Mouse (Mus musculus) urinary bladder, adult 18-20 months (tissue): ENCODE results near the gene Crybb1.

ENCODE experiments used
- DNase-seq, 2 experiments: peaks; one replicate each; pipeline ENCODE4 v3.0.0; 2022; ENCODE audit warnings: low spot score in 2 of 2, mixed read lengths in 2 of 2

Crybb1 gene

GRCm38 (mm10) chr5:112286608-112286983, 31.0 kb downstream of the Crybb1 start:
- DNase-seq: no peak

DNA sequence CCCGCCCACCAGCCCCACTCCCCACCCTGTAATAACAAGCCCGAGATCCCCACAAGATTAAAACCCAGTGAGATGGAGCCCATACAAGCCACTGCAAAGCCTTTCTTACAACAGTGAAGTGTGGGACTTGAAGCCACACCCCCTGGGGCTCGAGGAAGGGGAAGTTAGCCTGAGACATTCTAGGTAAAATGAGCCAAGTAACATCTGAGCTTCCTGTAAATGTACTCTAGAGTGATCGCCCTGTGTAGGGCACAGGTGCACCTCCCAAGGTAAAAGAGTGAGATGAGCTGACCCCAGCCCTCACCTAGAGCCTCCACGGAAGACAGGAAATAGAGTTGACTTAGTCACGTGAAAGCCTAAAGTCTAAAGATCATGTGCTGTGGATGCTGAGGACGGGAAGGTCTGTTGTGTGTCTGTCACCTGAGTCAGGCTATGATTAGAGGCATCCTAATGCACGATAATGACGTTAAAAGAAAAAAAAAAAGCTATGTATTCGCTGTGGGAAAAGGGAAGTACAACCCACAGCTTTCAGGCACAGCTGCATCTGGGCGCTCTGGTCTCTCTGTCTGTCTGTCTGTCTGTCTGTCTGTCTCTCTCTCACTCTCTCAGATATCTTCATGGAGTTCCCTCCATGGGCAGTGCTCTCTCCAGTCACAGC, 31.5 kb downstream of the Crybb1 start:
- DNase-seq: no peak

- no peak for DNase-seq
Measured at GRCm38 (mm10) chr5:112287652-112288051, 32.0 kb downstream of the Crybb1 start.

DNA sequence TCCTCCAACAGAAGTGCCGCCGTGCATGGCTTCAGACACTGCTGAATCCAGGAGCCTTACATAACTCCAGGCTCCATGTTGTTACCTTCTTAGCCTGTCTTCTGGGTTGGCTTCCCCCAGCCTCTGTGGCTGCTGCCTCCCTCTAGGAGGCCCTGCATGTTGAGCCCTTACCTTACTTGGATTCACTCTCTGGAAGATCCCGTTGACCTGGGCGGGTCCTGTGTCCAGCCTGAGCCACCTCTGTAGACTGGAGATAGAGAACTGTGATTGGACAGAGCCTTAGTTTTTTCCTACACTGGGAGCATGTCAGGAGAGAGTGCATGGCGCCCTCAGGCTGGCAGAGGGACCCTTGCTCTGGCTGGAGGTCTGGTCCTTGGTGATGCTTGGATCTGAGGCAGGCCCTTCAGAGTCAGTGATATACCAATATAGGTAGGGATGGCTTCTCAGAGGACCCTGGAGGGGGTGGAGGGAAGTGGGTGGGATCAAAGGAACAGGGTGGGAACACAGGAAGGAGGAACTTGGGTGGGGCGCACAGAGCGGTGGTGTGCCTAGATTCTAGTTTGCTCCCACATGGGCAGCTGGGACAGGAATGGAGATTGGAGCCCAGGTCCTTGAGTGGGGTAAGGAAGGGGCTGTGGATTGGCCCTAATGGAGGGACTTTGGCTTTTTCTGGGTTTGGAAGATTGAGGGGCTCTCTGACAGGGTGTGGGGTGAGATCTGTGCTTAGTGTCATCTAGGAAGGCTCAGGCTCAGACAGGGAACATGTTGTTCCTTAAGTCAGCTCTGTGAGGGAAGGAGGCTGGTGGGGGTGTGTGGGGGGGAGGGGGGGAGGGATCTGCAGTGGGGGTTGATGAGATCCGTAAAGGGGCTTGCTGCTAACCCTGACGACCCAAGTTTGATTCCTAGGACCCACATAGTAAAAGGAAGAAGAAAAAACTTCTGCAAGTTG, 32.9 kb downstream of the Crybb1 start:
- DNase-seq: no peak

DNA sequence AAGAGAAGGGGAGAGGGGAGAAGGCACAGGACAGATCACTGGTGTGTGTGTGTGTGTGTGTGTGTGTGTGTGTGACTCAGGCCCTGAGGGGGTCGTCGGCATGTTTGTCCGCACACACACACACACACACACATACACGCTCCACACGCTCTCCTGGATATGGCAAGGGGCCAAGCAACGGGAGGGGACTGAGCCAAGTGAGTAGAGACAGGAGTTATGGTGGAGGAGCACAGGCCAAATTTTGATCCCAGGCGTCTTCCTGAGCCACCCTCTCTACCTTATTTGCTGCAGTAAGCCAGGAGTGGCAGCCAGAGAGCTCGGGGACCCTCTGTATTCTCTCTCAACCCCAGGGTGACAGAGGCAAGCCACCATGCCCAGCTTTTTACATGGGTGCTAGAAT, 33.6 kb downstream of the Crybb1 start:
- no peak for DNase-seq

GRCm38 (mm10) chr5:112289819-112290535, 34.4 kb downstream of the Crybb1 start:
- DNase-seq: no peak

DNA sequence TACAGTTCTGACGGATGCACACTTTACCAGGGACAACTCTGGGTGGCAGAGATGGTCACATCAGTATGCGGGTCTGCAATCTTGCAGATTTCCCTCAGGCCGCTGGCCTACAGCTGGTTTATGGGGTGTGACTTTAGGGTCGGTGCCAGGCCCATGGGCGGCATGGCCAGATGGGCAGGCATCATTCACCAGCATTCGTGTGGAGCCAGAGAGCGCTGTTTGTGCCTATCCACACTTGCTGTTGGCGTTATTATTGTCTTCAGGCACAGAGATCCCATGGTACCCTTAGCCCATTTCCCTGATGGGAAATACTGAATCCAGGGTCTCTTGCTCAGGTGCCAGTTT, 34.9 kb downstream of the Crybb1 start:
- no peak for DNase-seq

DNA sequence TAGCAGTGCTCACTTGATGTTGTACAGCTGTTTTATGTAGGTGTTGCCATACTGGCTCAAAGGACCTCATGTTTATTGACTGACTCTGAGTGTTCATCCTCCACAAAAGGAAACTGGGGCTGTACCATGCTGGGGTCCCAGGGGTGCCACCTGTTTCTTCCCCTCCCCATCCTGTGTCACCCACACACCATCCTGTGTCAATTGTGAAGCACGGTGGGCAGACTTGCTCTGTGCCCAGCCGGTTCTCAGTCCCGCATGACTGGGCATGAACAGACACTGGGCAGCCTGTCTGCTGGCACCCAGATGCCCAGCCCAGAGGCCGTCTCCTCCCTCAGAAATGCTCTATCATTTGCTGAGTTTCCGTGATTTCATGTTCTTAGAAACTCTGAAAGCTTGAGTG, 36.3 kb downstream of the Crybb1 start:
- no peak for DNase-seq

DNA sequence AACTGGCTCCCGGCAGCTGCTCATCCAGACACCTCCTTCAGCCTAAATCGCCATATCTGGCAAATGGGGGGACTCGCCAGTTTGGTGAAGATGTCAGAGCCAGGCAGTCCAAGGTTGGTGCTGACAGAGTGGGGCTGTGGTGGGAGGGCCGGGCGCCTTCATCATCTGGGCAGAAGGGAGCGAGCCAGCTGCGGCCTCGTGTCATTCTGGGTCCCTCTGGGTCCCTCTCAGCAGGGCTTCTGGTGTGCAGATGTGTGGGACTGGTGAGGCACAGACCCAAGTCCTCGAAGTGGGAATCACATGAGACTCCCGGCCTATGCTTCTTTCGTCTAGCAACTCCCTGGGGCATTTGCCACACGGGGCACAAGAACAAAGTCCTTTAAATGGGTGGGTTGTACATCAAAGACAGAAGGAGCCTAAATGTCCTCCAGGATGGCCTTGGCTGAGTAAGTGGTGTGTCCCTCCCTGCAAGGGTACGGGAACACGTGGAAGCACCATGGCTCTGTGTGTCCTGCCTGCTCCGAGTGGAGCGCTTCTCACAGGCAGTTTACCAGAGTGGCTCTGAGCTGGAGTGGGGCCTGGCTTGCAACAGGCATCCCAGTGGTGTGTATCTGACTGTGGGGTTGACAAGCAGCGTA, 36.8 kb downstream of the Crybb1 start:
- no peak for DNase-seq

- DNase-seq: no peak
Measured at GRCm38 (mm10) chr5:112293800-112294199, 38.2 kb downstream of the Crybb1 start.

- DNase-seq: no peak
Measured at GRCm38 (mm10) chr5:112294696-112295095, 39.1 kb downstream of the Crybb1 start.

DNA sequence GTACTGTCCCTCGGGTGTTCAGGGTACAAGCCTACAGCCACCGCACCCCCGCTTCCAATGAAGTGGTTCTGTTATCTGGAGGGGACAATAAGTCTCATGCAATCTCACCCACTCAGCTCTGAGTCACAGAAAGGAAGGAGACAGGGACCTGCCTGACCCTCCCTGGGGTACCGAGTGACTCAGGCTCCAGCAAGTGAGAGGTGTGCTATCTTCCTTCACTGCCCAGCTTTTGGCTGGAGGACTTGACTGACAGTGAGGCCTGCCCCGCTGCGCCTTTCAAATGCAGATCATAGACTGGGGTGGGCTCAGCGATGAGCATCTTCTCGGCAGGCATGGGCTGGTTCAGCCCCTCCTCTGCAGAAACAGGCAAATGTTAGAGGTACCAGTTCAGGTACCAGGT, 39.5 kb downstream of the Crybb1 start:
- DNase-seq: no peak

DNA sequence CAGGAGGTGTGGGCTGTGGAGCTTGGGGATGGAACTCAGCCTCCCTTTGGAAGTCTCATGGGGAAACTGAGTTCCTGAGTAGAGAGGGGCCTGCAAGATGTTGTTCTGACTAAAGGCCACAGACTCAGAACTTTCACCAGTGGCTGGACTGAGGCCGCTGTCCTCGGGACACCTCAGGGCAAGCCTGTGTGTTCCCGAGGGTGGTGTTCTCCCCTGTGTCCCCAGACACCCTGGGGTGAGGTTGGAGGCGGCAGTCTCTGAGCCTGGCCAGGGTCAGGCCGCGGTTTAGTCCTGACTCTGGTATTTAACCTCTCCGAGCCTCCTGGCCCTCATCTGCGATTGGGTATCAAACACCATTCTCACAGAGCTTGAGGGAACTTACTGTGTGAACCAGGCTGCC, 39.9 kb downstream of the Crybb1 start:
- DNase-seq: no peak

DNA sequence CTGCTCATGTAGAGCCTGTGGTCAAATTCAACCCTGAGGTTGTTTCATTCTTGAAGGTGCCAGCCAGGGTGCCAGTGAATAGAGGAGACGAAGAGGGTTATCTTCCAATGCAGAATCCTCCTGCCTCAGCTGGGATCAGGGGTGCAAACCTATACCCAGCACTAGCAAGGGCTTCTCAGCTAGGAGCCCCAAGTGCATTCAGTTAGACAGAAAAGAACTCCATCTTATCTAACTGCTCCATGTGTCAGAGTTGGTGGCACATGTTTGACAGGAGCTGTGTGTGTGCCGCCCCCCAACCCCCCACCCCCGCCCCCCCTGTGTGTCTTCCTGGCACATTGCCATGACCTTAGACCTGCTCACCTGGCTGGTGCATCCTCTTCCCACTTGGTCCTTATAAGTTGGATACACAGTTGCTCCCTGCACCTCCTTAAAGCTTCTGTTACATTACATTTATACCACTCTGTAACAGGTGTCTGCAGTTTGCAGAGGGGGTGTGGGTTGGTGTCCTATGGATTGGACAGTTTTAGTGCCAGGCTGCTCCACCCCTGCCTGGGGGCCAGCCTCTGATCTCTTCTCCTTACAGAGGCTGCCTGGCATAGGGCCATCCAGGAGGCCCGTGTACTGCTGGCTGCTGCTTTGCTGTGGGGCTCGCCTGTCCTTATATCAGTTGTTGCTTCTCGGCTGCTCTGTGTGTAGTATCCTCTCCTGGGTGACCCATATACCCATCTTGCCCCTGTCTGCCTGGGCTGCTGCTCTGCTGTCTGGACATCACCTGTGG, 41.0 kb downstream of the Crybb1 start:
- no peak for DNase-seq

DNA sequence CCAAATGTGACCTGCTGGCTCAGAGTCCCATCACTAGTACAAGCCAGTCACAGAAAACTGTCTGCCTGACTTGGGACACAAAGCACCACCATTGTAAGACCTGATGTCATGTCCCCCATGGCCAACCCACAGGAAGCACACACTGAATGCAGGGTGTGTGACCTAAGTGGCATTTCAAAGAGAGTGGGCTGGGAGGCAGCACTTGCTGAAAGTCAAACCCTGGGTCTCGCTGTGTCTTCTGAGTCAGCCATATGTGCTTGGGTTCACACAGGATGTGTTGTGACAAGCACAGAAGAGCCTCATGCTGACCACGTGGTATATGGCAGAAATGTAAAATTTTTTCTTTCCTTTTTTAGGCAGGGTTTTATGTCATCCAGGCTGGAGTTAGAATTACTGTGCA, 41.6 kb downstream of the Crybb1 start:
- no peak for DNase-seq

GRCm38 (mm10) chr5:112298226-112298988, 42.8 kb downstream of the Crybb1 start:
- DNase-seq: no peak

DNA sequence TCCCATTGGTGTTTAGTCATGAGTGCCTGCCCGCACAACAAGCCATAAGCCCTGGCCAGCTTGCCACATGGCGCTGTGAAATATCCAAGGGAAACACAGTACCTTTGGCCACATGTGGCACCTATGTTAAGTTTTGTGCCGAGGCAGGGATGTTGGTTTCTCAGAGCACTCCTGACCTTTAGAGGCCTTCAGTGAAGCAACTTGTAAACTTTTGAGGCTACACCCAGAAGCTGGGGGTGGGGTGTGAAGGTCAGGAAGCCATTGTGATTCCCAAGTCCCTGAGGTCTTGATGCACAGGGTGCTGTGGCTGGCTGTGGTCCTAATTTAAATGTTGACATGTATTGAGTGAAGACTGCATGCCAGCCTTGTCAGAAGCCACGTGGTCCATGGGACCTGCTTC, 43.8 kb downstream of the Crybb1 start:
- DNase-seq: no peak

DNA sequence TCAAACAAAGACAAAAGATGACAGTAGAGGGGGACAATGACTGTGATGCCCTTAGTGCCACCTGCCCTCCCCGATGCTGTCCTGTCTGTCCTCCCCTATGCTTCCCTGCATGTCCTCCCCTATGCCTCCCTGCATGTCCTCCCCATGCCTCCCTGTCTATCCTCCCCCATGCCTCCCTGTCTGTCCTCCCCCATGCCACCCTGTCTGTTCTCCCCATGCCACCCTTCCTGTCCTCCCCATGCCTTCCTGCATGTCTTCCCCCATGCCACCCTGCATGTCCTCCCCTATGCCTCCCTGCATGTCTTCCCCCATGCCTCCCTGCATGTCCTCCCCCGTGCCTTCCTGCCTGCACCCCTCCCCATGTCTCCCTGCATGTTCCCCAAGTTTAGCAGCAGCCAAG, 44.5 kb downstream of the Crybb1 start:
- DNase-seq: no peak

GRCm38 (mm10) chr5:112300721-112301308, 45.2 kb downstream of the Crybb1 start:
- DNase-seq: no peak

- DNase-seq: no peak
Measured at GRCm38 (mm10) chr5:112301694-112302093, 46.1 kb downstream of the Crybb1 start.
